Mouse (Mus musculus): ENCODE results near the gene Acpp.

DNA sequence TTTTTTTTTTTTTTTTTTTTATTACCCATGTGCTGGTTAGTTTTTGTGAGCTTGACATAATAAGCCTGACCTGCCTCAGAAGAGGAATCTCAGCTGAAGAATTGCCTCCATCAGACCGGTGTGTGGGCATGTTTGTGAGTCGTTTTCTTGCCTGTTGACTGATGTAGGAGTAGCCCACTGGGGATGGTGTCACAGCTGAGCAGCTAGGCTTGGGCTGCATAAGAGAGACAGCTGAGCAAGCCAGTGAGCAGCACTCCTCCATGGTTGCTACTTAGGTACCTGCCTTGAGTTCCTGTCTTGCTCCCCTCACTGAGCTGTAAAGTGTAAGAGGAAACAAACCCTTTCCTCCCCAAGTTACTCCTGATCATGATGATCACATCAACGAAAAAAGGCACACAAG, 67.6 kb downstream of the Acpp start:
- TF ChIP-seq CTCF (conservative IDR thresholded peaks at IDR 0.05; ENCODE audit: insufficient read depth, insufficient read length, low read depth, low read length) (no peak), POLR2A (IDR thresholded peaks at IDR 0.05; ENCODE audit: low read depth, low read length) (no peak)

Data from kidney, adult 2 months (tissue).